Mouse (Mus musculus): ENCODE data around the gene Fgfr2. TPM values are rescaled to one million over a fixed set of nuclear protein-coding genes. Genes with fewer than 3 reads are reported as not detected.

Gene Fgfr2
- polyA plus RNA-seq, 1 experiment from 2014 or later, result 104 TPM

DNA sequence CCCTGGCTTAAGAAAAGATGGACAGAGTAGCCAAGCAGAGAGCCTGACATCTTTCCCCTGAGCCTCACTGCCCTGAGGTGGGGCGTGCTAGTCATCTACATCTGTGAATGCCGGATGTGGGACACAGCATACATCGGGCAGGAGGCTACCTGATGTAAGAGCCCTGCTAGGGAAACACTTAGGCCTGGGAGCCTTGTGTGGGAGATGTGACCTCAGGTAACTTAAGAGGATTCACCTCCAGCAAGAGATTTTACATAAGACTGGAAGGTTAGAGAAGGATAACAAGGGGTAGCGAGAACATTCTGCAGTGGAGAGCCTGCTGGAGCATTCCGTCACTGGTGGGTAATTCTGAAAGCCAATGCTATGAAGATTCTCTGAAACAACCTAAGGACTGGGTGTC, 876.1 kb downstream of the Fgfr2 start:
- H3K27me3 ChIP-seq (replicated peaks), result no peaks in the 10 kb centered on the region
- H3K4me1 ChIP-seq, result peaks cover 16% of the 10 kb centered on the region
- H3K4me3 ChIP-seq (replicated peaks), result no peak overlapping the region
- H3K4me2 ChIP-seq, result no peak overlapping the region
- H3K36me3 ChIP-seq, result peaks cover 14% of the 10 kb centered on the region; the same call in 1 of the 2 replicates
- no peak for ATAC-seq (ENCODE audit: insufficient read depth, low FRiP score, low read depth)
- WGBS, result 71% methylated on average over 5 of the region's 5 CpGs
- no peaks in the 10 kb centered on the region for H3K9me3 ChIP-seq
- H3K9ac ChIP-seq, result no peak overlapping the region
- 0 out of 2 replicates have a peak overlapping the region, but pooled peaks have one; percentile 21 for H3K27ac ChIP-seq

- no peak for ATAC-seq (ENCODE audit: insufficient read depth, low FRiP score, low read depth)
- peaks cover 23% of the 10 kb centered on the region for H3K36me3 ChIP-seq
- H3K4me3 ChIP-seq (replicated peaks), result no peak overlapping the region
- 88% methylated on average over 6 of the region's 6 CpGs for WGBS
- H3K27ac ChIP-seq, result no peak overlapping the region
- H3K4me2 ChIP-seq, result no peak overlapping the region
- H3K9me3 ChIP-seq, result no peaks in the 10 kb centered on the region
- H3K9ac ChIP-seq, result no peak overlapping the region
- peaks cover 16% of the 10 kb centered on the region for H3K4me1 ChIP-seq
- H3K27me3 ChIP-seq (replicated peaks), result no peaks in the 10 kb centered on the region
Measured at GRCm38 (mm10) chr7:132245730-132246129, 877.4 kb downstream of the Fgfr2 start.

DNA sequence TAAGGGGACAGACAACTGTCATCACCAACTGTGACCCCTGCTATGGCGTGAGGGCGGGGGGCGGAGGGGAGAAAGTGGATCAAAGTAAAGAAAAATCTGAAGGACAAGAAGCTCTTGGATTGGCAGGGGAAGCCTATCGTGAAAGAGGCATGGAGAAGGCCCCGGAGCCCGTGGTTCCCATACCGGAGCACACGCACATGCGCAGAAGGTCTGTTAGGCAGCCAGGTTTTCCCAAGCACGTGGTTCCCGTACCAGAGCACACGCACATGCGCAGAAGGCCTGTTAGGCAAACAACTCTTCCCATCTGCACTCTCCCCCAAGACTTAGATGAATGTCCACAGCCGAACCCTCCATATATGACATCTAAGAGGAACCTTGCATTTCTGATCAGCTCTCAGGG, 878.5 kb downstream of the Fgfr2 start:
- Histone ChIP-seq H3K4me3 (replicated peaks) (no peak overlapping the region), H3K27me3 (replicated peaks) (no peaks in the 10 kb centered on the region), H3K27ac (no peak overlapping the region), H3K4me2 (no peak overlapping the region), H3K9ac (no peak overlapping the region), H3K9me3 (no peaks in the 10 kb centered on the region), H3K36me3 (peaks cover 26% of the 10 kb centered on the region), H3K4me1 (peaks cover 12% of the 10 kb centered on the region)
- 90% methylated on average over 14 of the region's 14 CpGs for WGBS
- ATAC-seq (ENCODE audit: insufficient read depth, low FRiP score, low read depth), result no peak

DNA sequence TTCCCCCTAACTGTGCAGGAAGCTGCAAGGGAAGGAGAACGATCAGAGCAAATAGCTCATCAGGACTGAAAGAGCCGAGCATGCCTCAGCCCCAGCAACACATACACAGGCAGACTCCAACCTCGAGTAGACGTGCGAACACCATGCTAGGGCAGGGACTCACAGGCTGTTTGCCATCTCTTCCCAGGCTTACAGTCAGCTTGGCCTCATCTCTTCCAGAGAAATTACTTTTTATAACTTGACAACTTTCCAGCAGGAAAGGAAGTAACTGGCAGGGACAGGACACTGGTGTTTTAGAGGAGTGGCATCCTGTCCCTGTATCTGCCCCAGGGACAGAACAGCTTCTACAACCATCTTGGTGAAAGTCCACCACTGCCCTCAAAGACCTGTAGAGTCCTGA, 879.9 kb downstream of the Fgfr2 start:
- Histone ChIP-seq H3K27ac (peak overlapping the region; percentile 50; the same call in 1 of the 2 replicates), H3K9ac (no peak overlapping the region), H3K4me2 (no peak overlapping the region), H3K9me3 (no peaks in the 10 kb centered on the region), H3K4me3 (replicated peaks) (no peak overlapping the region), H3K27me3 (replicated peaks) (no peaks in the 10 kb centered on the region), H3K4me1 (peaks cover 9% of the 10 kb centered on the region), H3K36me3 (peaks cover 26% of the 10 kb centered on the region)
- ATAC-seq (ENCODE audit: insufficient read depth, low FRiP score, low read depth), result no peak
- 69% methylated on average over 5 of the region's 5 CpGs for WGBS

DNA sequence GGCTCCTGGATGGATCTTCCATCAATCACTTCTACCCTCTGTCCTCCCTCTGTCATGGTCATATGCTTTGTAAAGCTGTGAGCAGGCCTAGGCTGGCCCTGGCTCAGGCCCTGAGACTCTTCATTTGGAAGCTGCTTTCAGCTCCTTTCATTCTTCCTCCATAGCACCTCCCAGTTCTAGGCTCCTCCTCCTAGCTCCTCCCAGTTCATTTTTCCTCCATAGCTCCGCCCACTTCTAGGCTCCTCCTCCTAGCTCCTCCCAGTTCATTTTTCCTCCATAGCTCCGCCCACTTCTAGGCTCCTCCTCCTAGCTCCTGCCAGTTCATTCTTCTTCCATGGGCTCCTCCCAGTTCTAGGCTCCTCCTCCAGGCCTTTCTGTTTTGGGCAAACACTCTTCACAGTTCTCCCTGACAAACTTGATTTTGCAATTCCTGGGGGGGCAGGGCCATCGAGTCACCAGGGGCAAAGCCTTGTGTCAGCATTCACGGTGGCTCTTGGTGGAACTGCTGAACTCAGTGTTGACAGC, 880.5 kb downstream of the Fgfr2 start:
- no peak overlapping the region for H3K4me3 ChIP-seq (replicated peaks)
- no peaks in the 10 kb centered on the region for H3K9me3 ChIP-seq
- H3K9ac ChIP-seq, result no peak overlapping the region
- no peaks in the 10 kb centered on the region for H3K27me3 ChIP-seq (replicated peaks)
- ATAC-seq (ENCODE audit: insufficient read depth, low FRiP score, low read depth), result peak; percentile 36; the same call in 1 of the 2 replicates
- H3K4me2 ChIP-seq, result no peak overlapping the region
- H3K27ac ChIP-seq, result no peak overlapping the region; the same call in 1 of the 2 replicates
- peaks cover 12% of the 10 kb centered on the region for H3K4me1 ChIP-seq
- H3K36me3 ChIP-seq, result peaks cover 26% of the 10 kb centered on the region
- 42% methylated on average over 4 of the region's 4 CpGs for WGBS

GRCm38 (mm10) chr7:132238921-132239320, 884.2 kb downstream of the Fgfr2 start:
- 75% methylated on average over 3 of the region's 3 CpGs for WGBS
- H3K9me3 ChIP-seq, result no peaks in the 10 kb centered on the region
- ATAC-seq (ENCODE audit: insufficient read depth, low FRiP score, low read depth), result no peak
- no peak overlapping the region for H3K4me3 ChIP-seq (replicated peaks)
- H3K27ac ChIP-seq, result no peak overlapping the region
- peaks cover 9% of the 10 kb centered on the region; the same call in 1 of the 2 replicates for H3K4me1 ChIP-seq
- no peaks in the 10 kb centered on the region for H3K27me3 ChIP-seq (replicated peaks)
- peaks cover 12% of the 10 kb centered on the region; the same call in 1 of the 2 replicates for H3K36me3 ChIP-seq
- no peak overlapping the region for H3K4me2 ChIP-seq
- H3K9ac ChIP-seq, result no peak overlapping the region

DNA sequence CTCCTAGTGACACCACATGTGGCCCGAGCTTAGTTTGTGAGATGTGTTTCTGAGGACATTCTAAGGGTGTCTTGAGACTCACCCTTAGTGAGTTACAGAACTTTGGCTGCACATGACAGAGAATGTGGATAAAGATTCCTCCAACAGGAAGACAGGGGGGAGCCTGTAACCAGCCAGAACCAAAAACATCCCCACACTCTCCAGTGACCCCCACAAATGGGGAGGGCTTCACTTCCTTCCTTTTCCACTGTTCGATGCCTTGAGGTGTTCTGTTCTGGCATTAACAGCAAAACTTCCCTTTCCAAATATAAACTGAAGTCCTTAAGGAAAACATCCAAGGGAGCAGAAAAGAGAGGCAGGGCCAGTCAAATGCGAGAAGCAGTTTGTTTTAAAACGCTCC, 886.0 kb downstream of the Fgfr2 start:
- WGBS, result 48% methylated on average over 4 of the region's 4 CpGs

DNA sequence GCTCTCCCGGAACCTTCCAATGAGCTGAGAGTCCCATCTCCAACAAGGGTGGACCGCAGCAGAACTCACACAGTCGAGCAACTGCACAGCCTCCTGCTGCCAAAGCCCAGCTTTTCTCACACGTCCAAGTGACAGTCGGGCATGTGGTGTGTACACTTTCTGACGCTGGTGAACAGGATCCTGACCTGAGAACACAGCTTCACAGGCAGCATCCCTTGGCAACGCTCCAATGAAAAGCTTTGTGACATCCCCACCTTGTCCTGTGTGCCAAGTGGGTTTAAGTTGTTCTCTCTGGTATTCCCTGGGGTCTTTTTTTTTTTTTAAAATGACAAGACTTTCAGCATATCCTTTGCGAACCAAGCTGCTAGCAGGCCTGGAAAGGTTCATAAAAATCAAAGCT, 886.4 kb downstream of the Fgfr2 start:
- ATAC-seq (ENCODE audit: insufficient read depth, low FRiP score, low read depth), result no peak
- no peak overlapping the region for H3K4me3 ChIP-seq (replicated peaks)
- WGBS, result 76% methylated on average over 8 of the region's 8 CpGs
- no peak overlapping the region for H3K4me2 ChIP-seq
- no peak overlapping the region for H3K27ac ChIP-seq
- H3K9ac ChIP-seq, result no peak overlapping the region
- no peaks in the 10 kb centered on the region for H3K9me3 ChIP-seq
- H3K36me3 ChIP-seq, result peaks cover 12% of the 10 kb centered on the region; the same call in 1 of the 2 replicates
- H3K4me1 ChIP-seq, result peaks cover 6% of the 10 kb centered on the region; the same call in 1 of the 2 replicates
- H3K27me3 ChIP-seq (replicated peaks), result no peaks in the 10 kb centered on the region

More for the DNA sequence above, 886.0 kb downstream of the Fgfr2 start:
- Histone ChIP-seq H3K9ac (no peak overlapping the region), H3K4me2 (no peak overlapping the region), H3K4me3 (replicated peaks) (no peak overlapping the region), H3K9me3 (no peaks in the 10 kb centered on the region), H3K4me1 (peaks cover 6% of the 10 kb centered on the region; the same call in 1 of the 2 replicates), H3K36me3 (peaks cover 12% of the 10 kb centered on the region; the same call in 1 of the 2 replicates), H3K27me3 (replicated peaks) (no peaks in the 10 kb centered on the region), H3K27ac (no peak overlapping the region)
- no peak for ATAC-seq (ENCODE audit: insufficient read depth, low FRiP score, low read depth)

- Histone ChIP-seq H3K27me3 (replicated peaks) (no peaks in the 10 kb centered on the region), H3K4me1 (peaks cover 6% of the 10 kb centered on the region; the same call in 1 of the 2 replicates), H3K9ac (no peak overlapping the region), H3K9me3 (no peaks in the 10 kb centered on the region), H3K4me3 (replicated peaks) (no peak overlapping the region), H3K36me3 (no peaks in the 10 kb centered on the region), H3K27ac (peak overlapping the region; percentile 67), H3K4me2 (no peak overlapping the region)
- 0 out of 2 replicates have a peak, but pooled peaks have one; percentile 8 for ATAC-seq (ENCODE audit: insufficient read depth, low FRiP score, low read depth)
- WGBS, result 59% methylated on average over 3 of the region's 3 CpGs
Measured at GRCm38 (mm10) chr7:132234250-132234649, 888.9 kb downstream of the Fgfr2 start.

DNA sequence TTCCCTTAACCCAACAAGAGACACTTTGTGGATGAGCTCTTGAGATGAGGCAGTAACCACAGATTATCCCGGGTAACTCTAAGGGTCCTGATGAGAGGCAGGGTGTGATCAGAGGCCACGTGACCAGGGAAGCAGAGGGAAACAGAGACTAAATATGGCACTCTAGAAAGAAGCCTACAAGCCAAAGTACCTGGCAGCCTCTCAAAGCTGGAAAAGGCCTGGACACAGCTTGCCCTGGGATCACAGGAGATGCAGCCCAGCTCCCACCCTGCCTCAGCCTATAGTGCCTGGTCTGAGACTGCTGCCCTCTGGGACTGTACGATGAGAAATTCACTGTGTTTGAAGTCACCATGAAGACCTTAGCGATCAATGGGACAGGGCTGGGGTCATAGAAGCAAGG, 889.4 kb downstream of the Fgfr2 start:
- H3K4me2 ChIP-seq, result no peak overlapping the region
- H3K4me1 ChIP-seq, result peaks cover 6% of the 10 kb centered on the region; the same call in 1 of the 2 replicates
- H3K27me3 ChIP-seq (replicated peaks), result no peaks in the 10 kb centered on the region
- ATAC-seq (ENCODE audit: insufficient read depth, low FRiP score, low read depth), result no peak
- H3K36me3 ChIP-seq, result no peaks in the 10 kb centered on the region
- no peak overlapping the region for H3K4me3 ChIP-seq (replicated peaks)
- H3K9me3 ChIP-seq, result no peaks in the 10 kb centered on the region
- no peak overlapping the region for H3K9ac ChIP-seq
- peak overlapping the region; percentile 57 for H3K27ac ChIP-seq
- WGBS, result 74% methylated on average over 4 of the region's 4 CpGs

DNA sequence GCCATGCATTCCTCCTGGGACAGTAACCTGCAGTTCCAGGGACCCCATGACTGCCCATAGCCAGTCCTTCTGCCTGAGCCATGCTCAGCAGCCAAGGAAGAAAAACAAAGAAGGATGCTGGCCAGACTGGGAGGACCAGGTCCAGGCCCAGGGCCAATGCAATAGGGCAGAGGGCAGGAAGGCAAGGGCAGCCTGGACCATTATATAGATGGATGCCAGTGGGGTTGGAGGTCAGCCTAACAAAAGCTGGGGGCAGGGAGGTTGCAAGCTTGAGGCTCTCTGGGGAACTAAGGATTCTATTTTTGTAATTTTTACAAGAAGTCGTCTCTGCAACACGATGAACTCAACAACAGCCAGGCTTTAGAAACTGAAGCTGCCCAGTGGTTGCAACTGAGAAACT, 890.2 kb downstream of the Fgfr2 start:
- H3K4me3 ChIP-seq (replicated peaks), result no peak overlapping the region
- H3K27ac ChIP-seq, result no peak overlapping the region
- H3K9me3 ChIP-seq, result no peaks in the 10 kb centered on the region
- H3K27me3 ChIP-seq (replicated peaks), result no peaks in the 10 kb centered on the region
- peaks cover 5% of the 10 kb centered on the region; the same call in 1 of the 2 replicates for H3K4me1 ChIP-seq
- no peak for ATAC-seq (ENCODE audit: insufficient read depth, low FRiP score, low read depth)
- H3K9ac ChIP-seq, result no peak overlapping the region
- H3K4me2 ChIP-seq, result no peak overlapping the region
- H3K36me3 ChIP-seq, result no peaks in the 10 kb centered on the region
- WGBS, result 20% methylated on average over 2 of the region's 2 CpGs

DNA sequence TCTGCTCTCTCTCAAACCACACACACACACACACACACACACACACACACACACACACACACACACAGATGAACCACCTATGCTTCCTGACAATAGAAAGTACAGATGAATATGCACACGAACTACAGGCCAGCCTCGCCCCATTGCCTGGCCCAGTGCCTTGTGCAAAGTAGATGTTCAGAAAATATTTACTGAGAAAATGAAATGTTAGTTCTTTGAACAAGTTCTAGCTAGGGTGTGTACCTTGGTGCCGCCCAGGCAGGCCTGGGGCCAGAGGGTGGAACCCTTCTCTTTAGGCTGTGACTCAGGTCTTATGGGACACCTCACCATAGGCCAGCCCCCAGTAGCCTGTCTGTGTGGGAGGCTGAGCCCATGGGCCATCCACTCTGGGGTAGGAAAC, 891.7 kb downstream of the Fgfr2 start:
- H3K27me3 ChIP-seq (replicated peaks), result no peaks in the 10 kb centered on the region
- H3K36me3 ChIP-seq, result no peaks in the 10 kb centered on the region
- no peak overlapping the region for H3K9ac ChIP-seq
- H3K4me1 ChIP-seq, result peaks cover 6% of the 10 kb centered on the region; the same call in 1 of the 2 replicates
- H3K27ac ChIP-seq, result no peak overlapping the region
- H3K4me3 ChIP-seq (replicated peaks), result no peak overlapping the region
- no peaks in the 10 kb centered on the region for H3K9me3 ChIP-seq
- 83% methylated on average over 3 of the region's 3 CpGs for WGBS
- H3K4me2 ChIP-seq, result no peak overlapping the region
- peak; percentile 59 for ATAC-seq (ENCODE audit: insufficient read depth, low FRiP score, low read depth)
